Mouse (Mus musculus) c-Kit-negative CD71-positive TER-119-positive erythroid progenitor cells, embryonic 14.5 days (primary cell): Measurements from ENCODE around the gene Gm49355.

ENCODE experiments used
- DNase-seq: peaks from one replicate; pipeline ENCODE4 v3.0.0-alpha.2; 2013; ENCODE audit warnings: low read depth, low spot score

The Gm49355 gene

GRCm38 (mm10) chr14:12342458-12343131 lies 58.8 kb downstream of the Gm49355 start:
- no peak for DNase-seq

DNA sequence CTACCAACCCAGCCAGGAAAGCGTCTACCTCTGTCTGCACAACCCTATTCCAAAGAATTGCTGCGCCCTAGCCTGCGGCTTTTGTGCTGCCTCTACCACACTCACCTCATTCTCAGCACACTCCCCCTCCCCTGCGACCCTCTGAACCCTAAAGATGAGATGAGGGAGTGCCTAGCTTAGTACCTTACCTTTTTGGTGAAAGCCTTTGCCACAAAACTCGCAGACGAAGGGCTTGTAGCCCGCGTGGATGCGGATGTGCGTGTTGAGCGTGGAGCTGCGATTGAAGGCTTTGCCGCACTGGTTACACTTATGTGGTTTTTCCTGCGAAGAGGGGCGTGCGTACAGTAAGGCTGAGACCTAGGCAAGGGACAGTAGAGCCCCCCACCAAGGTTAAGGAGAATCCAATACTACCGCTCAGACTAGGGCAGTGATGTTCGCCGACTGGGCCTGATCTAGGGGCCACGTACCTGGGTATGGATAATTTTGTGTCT lies 59.7 kb downstream of the Gm49355 start:
- DNase-seq = no peak

GRCm38 (mm10) chr14:12344061-12344745 lies 60.4 kb downstream of the Gm49355 start:
- DNase-seq = no peak

DNA sequence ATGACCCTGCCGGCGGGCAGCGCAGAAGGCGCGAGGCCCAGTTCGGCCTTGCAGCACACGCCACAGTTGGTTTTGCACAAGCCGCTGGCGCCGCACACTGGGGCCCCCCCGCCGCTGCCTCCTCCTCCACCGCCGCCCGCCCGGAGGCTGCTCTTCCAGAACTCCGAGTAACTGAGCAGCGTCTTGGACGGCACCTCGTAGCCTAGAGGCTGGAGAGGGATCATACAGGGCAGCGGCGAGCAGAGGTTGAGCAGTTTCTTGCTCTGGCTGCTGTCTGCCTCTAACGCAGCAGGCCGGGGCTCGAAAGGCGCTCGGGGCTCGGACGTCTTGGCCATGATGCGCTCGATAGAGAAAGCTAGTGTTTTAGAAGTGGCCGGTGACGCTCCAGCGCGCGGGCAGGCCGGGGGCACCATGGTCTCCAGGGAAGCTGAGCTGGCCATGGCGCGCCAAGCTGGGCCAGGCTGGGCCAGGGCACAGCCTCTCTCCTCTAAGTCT lies 61.0 kb downstream of the Gm49355 start:
- no peak for DNase-seq

- DNase-seq = no peak
Observed at GRCm38 (mm10) chr14:12345241-12345921, 61.6 kb downstream of the Gm49355 start.

- DNase-seq = no peak
Observed at GRCm38 (mm10) chr14:12346011-12346864, 62.5 kb downstream of the Gm49355 start.

DNA sequence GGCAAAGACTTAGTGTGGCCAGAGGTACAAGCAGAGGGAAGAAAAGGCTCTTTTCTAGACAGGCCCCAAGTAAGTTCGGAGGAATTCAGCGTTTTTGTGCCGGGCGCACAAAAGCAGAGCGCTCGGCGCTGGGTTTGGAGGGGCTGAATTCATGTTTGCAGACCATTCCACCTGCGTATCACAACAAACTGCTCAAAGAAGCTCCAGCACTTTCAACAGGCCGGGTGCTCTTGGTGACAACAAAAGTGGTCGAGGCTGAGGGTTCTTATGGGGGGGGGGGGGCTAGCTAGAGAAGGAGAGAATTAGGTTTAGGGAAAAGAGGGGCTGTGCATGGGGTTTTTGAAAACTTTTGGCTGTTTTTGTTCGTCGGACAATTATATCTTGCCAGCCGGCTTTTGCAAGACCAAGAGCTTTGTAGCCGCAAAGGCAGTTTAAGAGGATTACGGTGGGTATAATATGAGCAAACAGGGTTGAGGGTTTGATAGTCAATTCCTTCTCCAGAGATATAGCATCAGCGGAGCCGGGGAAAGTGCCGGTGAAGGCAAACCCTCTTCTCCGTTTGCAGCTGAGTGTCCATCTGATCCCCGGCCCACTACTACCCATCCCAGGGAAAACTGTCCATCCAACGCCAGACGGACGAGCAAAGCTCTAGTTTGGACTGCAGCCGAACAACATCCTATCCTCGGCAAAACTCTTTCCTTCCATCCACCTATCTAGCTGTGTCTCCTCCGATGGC lies 63.3 kb downstream of the Gm49355 start:
- DNase-seq = no peak

- no peak for DNase-seq
Observed at GRCm38 (mm10) chr14:12348089-12348488, 64.3 kb downstream of the Gm49355 start, which contains the start of gene Fezf2. Gene Fezf2 (minus strand): TSS chr14:12348189.

DNA sequence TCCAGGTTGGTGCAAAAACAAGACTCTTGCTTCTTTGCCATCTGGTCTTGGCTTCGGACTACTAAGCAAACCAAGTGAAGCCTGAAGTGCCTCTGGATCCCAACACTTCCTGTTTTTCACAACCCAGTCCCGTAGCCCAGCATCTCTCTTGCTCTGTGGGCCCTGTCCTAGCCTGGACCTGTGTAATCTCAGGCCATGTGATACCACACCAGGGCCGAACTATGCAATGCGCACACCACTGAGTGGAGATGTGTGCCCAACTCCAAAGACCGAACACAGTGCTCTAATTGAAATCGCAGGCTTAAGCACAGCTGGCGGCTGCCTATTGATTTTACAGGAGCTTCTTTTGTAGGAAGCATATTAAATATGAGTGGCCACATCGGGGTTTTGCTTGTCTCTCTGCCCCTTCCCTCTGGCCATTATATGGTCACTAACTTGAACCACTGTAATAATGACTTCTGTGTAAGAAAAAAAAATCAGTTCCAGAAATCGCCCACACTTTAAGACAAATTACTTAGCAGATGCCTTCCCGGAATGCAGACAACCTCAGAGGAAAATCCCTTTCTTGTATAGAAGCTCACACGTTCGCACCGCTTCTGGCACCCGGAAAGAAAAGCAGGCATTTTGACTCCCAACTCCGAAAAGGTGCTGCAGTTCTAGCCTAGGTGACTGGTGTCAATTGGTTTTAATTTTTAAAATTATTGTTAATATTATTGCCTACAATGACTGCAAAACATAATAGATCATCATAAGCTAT lies 65.7 kb downstream of the Gm49355 start:
- DNase-seq = no peak

DNA sequence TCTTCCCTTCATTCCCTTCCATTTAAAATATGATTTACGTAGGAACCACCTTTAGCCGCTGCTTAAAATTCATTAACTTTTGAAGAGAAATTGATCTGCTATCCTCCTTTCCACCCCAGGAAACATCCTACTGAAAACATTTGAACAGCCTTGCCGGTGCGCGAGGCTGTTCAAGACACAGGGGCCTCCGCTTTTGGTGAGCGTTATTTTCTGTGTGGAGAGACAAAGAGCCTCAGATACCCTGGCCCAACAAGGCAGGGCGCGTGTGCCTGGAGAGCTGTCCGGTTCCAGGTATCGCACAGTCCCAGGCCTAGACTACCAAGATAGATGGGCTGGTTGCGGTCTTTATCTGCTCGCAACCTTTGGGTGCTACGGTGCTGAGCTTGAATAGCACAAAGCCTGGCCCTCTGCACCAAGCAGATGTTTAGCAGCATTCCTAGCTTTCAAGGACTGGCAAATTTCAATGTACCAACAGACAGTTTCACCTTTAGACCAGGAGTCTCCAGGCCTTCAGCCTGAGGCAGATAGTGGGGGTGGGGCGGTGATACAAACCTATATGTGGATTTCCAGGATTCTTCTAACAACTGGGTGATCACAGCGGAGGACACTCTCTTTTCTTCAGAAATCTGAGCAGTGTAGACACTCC lies 66.6 kb downstream of the Gm49355 start:
- no peak for DNase-seq
